Mouse (Mus musculus): ENCODE data around the gene Fgf15.

Gene Fgf15

GRCm38 (mm10) chr7:144896294-144897218, at the start of gene Fgf15:
Fgf15 (plus strand) TSS chr7:144896531.
- no peak for DNase-seq (ENCODE audit: low read depth)

DNA sequence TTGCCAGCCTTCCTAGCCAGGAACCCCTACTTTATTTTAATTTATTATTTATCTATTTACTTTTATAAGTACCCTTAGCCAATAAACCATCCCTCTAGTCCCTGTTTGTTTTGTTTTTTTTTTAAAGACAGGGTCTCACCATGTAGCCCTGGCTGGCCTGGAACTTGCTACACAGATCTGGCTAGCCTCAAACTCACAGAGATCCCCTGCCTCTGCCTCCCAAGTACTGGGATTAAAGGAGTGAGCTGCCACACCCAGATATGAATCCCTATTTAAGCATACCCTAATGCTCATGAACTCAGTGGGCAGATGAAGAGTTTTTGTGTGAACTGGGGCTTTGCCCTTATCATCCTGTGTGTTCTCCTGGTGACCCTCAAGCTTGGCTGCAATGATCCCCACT, 49.3 kb upstream of the Fgf15 start, which contains the start of gene Fgf4:
Gene Fgf4, plus strand, starts transcription at position 301 of the 400 bp plus-strand sequence.
- DNase-seq (ENCODE audit: low read depth): no peak

- no peak for DNase-seq (ENCODE audit: low read depth)
These were observed 45.0 kb upstream of the Fgf15 start for GRCm38 (mm10) chr7:144851321-144851720.

GRCm38 (mm10) chr7:144854966-144855365, 41.4 kb upstream of the Fgf15 start:
- no peak for DNase-seq (ENCODE audit: low read depth)

GRCm38 (mm10) chr7:144857158-144857557, 39.2 kb upstream of the Fgf15 start:
- DNase-seq (ENCODE audit: low read depth): no peak

GRCm38 (mm10) chr7:144857826-144858342, 38.4 kb upstream of the Fgf15 start:
- no peak for DNase-seq (ENCODE audit: low read depth)

GRCm38 (mm10) chr7:144858702-144859101, 37.6 kb upstream of the Fgf15 start:
- DNase-seq (ENCODE audit: low read depth): no peak

DNA sequence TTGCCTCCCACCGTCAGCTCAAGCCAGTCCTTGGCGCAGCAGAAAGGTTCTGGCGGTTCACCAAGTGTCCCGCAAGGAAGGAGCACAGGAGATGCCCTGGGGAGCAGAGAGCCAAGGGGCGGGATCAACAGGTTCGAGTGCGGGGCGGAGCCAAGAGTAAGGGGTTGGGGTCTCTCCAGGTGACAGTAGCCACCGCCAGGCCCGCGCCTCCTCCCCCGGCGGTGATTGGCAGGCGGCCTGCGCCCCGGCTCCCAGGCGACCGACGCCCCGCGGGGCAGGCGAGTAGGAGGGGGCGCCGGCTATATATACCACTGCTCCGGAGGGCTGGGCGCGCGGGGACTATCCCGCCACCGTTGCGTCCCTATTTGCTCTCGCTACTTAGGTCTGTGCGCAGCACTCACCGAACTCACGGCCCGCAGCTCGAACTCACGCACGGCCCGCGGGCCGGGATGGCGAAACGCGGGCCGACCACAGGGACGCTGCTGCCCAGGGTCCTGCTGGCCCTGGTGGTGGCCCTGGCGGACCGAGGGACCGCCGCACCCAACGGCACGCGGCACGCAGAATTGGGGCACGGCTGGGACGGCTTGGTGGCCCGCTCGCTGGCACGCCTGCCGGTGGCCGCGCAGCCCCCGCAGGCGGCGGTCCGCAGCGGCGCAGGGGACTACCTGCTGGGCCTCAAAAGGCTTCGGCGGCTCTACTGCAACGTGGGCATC, 35.1 kb upstream of the Fgf15 start:
- DNase-seq (ENCODE audit: low read depth): no peak

GRCm38 (mm10) chr7:144861769-144862070, 34.6 kb upstream of the Fgf15 start:
- no peak for DNase-seq (ENCODE audit: low read depth)

DNA sequence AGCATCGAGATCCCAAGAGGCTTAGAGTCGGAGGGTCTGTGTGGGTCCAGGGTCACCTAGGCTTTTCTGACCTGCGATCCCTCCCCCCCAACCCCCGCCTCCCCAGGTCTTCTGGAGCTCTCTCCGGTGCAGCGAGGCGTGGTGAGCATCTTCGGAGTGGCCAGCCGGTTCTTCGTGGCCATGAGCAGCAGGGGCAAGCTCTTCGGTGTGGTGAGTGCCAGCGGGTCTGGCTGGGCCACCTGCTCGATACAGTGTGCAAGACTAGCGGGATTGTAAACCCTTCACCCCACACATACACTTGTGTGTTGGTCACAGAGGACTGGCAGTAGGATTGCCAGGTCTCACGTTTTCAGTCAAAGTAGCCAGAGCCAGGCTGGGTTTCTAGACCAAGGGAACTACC, 34.2 kb upstream of the Fgf15 start:
- no peak for DNase-seq (ENCODE audit: low read depth)

DNA sequence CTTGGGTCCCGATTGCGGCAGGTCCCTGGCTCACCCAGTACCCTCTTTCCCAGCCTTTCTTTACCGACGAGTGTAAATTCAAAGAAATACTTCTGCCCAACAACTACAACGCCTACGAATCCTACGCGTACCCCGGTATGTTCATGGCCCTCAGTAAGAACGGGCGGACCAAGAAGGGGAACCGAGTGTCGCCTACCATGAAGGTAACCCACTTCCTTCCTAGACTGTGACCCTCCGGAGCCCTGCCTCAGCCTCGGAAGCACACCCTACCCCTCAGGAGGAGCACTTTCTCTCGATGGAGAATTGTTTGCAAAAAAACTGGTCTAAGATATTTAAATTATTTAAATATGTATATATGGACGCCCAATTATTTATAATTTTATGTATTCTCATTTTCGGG, 33.6 kb upstream of the Fgf15 start:
- no peak for DNase-seq (ENCODE audit: low read depth)

DNA sequence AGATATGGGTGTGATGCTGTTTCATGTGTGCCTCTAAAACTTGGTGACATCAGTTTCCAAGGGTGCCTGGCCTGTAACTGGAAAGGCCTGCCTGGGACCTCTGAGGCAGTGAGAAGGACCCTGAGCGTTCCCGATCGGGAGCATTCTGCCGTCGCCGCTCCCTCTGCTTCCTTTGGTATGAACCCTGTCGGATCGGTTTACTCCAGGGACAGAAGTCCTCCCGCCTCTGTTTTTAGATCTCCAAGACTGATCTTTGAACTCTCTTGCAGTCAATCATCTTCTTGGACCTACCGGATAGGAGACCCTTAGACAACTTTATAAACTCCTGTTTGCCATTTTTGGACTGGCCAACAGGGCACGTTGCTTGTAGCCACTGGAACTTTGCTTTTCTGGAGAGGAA, 33.1 kb upstream of the Fgf15 start:
- no peak for DNase-seq (ENCODE audit: low read depth)

DNA sequence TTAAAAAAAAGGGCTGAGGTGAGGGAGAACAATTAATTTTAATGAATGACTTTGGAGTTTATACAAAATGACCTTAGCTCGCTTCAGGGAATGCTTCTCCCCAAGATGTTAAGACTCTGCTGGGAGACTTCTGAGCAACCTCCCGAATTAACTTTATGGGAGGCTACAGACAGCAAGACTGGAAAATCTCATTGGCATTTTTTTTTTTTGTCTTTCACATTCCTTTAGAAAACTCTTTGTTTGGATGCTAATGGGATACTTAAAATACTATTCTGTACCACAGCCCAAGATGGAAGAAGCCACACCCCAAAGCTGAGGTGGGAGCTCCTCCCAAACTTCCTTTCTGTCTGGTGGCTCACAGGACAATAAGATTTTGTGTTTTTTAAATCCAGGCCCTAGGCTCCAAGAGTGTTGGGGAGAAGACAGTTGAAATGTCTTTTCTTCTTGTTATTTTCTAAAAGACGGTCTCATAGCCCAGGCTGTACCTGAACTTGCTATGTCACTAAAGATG, 32.1 kb upstream of the Fgf15 start:
- no peak for DNase-seq (ENCODE audit: low read depth)

DNA sequence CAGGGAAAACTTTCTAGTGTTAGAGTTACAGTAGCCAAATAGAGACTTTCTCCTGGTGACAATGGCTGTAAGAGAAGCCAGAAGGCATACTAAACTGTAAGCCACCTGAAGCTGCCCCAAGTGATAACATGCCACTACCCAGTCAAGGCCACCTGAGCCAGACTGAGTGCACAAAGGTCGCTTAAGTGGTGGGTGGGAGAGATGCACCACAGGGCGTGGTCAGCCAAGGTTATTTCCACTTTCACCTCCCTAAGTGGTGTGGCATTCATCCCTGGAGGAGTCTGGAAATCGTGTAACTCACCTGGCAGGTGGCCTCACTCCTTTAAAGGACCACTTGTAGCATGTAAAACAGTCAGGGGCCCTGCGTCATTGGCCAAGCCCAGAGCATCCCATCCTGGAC, 29.2 kb upstream of the Fgf15 start:
- no peak for DNase-seq (ENCODE audit: low read depth)

- DNase-seq (ENCODE audit: low read depth): no peak
These were observed 28.7 kb upstream of the Fgf15 start for GRCm38 (mm10) chr7:144867602-144868001.

DNA sequence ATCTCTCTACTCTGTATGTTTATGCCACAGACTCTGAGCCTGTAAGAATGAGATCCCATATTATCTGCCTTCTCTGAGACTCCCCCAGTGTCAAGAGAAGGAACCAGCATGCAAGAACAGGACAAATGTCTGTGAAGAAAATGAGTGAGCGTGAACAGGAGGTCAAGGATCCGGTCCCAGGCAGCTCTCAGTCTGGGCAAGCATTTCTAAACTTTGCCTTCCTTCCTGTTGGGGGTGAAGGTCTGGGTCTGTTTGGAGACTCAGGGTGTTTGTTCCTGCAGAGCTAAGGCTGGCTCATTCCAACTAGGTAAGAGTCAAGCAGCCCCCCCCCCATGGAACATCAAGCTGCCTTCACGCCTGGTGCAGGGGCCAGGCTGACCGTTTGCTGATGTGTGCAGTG, 23.9 kb upstream of the Fgf15 start:
- DNase-seq (ENCODE audit: low read depth): no peak

DNA sequence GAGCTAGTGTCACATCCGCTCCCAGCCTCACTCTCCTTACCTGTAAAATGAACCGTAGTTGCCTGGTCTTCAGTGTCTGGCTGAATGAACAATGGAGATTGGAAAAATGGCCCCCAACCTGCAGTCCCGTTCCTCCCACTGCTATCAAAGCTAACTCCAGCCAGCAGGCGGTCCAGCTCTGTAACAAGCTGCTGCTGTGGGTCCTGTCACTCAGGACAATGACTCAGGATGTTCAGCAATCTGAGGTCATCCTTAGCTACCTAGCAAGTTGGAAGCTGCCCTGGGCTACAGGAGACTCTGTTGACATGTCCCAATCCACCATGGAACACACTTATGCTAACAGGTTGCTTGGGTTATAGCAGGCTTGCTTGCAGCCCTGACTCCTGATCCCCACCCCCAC, 23.2 kb upstream of the Fgf15 start:
- no peak for DNase-seq (ENCODE audit: low read depth)

- DNase-seq (ENCODE audit: low read depth): no peak
These were observed 22.1 kb upstream of the Fgf15 start for GRCm38 (mm10) chr7:144874226-144874625.

DNA sequence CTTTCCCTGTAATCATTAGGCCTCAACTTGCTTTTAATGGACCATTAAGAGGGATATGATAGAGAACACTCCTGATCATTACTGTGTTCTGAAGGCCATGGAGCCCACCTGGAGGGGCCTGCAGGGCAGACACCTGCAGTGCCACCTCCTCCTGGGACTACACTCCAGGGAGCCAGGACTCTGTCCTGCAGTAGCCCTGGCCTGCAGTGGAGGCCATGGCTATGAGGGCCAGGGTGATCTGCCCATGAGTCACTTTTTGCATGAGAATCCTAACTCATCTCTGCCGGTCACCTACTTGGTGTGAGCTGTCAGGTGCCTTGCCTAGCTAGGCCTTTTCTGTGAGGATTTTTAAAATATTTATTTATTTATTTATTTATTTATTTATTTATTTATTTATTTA, 17.9 kb upstream of the Fgf15 start:
- DNase-seq (ENCODE audit: low read depth): no peak

- no peak for DNase-seq (ENCODE audit: low read depth)
These were observed 13.2 kb upstream of the Fgf15 start for GRCm38 (mm10) chr7:144883106-144883505.

GRCm38 (mm10) chr7:144887672-144888071, 8.7 kb upstream of the Fgf15 start:
- DNase-seq (ENCODE audit: low read depth): no peak

- DNase-seq (ENCODE audit: low read depth): no peak
These were observed 7.6 kb upstream of the Fgf15 start for GRCm38 (mm10) chr7:144888564-144889299.
